Mouse (Mus musculus): Measurements from ENCODE around the gene Bsg. TPM values are rescaled to one million over a fixed set of nuclear protein-coding genes. Genes with fewer than 3 reads are reported as not detected.
"Not testable (repeated sequence)": the region's sequence is repeated elsewhere in the genome, so short reads cannot be mapped to it uniquely, and the experiment has no call there.

Gene Bsg
- polyA plus RNA-seq, 1 experiment from 2014 or later, result 1,041 TPM

DNA sequence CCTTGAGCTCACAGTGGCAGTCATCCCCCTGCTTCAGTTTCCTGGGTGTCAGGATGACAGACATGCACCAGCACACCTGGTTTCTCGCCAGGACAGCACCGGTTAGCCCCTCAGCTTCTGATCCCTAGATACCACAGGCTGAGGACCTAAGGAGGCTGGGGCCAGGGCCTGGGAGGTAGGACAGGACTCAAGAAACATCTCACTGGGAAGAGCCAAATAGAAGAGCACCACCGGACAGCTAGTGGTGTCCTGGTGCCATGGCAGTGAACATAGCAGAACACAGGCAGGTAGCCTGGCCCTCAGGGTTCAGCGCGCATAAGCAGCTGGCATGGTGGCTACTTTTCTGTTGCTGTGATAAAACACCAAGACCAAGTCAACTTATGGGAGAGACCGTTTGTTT is 5.8 kb upstream of the Bsg start:
- Histone ChIP-seq H3K9ac (ENCODE audit: low read length) (no peak overlapping the region), H3K9me3 (replicated peaks; ENCODE audit: control insufficient read depth, low read length) (no peaks in the 10 kb centered on the region), H3K4me1 (ENCODE audit: control insufficient read depth, insufficient read depth, low read length) (peaks cover 24% of the 10 kb centered on the region), H3K27me3 (ENCODE audit: control insufficient read depth, insufficient read depth, low read length) (no peaks in the 10 kb centered on the region), H3K4me3 (replicated peaks; ENCODE audit: low read length) (no peak overlapping the region), H3K4me2 (ENCODE audit: low read depth, low read length) (no peak overlapping the region), H3K36me3 (ENCODE audit: control insufficient read depth, insufficient read depth, low read length) (no peaks in the 10 kb centered on the region), H3K27ac (ENCODE audit: low read length) (no peak overlapping the region)
- ATAC-seq (ENCODE audit: insufficient read depth, low FRiP score), result no peak
- 89% methylated on average over 6 of the region's 6 CpGs for WGBS

DNA sequence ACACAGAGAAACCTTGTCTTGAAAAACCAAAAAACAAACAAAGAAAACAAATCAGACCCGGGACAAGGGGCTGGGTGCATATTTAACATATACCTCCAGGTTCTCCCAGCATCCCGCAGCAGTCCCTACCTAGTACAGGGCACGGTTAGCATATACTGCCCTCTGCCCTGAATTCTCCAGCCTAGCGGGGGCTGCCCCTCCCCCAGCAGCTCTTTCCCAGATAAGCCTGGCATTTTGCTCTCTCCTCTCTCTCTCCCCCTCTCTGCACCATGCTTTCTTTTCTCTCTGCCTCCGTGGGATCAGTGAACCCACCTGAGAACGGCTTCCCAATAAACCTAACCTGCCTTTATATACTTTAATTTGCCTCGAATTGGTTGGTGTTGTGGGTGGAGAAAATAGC is 3.6 kb upstream of the Bsg start:
- WGBS, result 24% methylated on average over 7 of the region's 7 CpGs
- H3K4me2 ChIP-seq (ENCODE audit: low read depth, low read length), result peak overlapping the region; percentile 16; the same call in 1 of the 2 replicates
- peaks cover 26% of the 10 kb centered on the region for H3K4me1 ChIP-seq (ENCODE audit: control insufficient read depth, insufficient read depth, low read length)
- H3K27ac ChIP-seq (ENCODE audit: low read length), result peak overlapping the region; percentile 78
- H3K36me3 ChIP-seq (ENCODE audit: control insufficient read depth, insufficient read depth, low read length), result no peaks in the 10 kb centered on the region
- H3K9me3 ChIP-seq (replicated peaks; ENCODE audit: control insufficient read depth, low read length), result no peaks in the 10 kb centered on the region
- H3K4me3 ChIP-seq (replicated peaks; ENCODE audit: low read length), result no peak overlapping the region
- H3K9ac ChIP-seq (ENCODE audit: low read length), result no peak overlapping the region; the same call in 1 of the 2 replicates
- no peak for ATAC-seq (ENCODE audit: insufficient read depth, low FRiP score)
- H3K27me3 ChIP-seq (ENCODE audit: control insufficient read depth, insufficient read depth, low read length), result no peaks in the 10 kb centered on the region

DNA sequence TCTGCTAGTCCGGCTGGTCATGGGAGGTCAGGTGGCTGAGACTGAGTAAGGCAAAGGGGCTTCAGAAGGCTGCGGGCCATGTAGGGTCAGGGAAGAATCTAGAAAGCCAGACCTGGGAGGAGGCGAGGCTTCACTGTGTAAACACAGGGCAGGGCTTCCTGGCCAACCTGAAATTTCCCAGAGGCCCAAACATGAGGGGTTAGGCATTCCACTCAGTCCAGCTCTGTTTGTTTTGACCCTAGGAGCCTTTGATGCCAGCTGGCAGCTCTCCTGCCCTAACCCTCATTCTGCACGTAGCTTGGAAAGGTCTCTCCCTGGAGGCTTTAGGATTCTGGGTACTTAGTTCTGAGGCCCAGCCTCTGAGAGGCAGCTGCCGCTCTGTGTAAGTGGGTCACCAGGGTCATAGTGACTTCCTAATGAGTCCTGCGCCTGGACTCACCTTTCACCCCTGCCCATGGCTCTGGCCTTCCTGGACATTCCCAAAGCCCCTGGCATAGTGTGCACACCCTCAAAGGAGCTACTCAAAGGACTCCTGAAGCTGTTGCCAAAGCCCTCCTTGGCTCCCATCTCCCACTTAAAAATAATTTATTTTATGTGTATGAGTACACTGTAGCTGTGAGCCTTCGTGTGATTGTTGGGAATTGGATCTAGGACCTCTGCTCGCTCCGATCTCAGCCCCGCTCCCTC is 2.7 kb upstream of the Bsg start:
- peak overlapping the region; percentile 16; the same call in 1 of the 2 replicates for H3K4me2 ChIP-seq (ENCODE audit: low read depth, low read length)
- ATAC-seq (ENCODE audit: insufficient read depth, low FRiP score), result peak; percentile 45; the same call in 1 of the 2 replicates

DNA sequence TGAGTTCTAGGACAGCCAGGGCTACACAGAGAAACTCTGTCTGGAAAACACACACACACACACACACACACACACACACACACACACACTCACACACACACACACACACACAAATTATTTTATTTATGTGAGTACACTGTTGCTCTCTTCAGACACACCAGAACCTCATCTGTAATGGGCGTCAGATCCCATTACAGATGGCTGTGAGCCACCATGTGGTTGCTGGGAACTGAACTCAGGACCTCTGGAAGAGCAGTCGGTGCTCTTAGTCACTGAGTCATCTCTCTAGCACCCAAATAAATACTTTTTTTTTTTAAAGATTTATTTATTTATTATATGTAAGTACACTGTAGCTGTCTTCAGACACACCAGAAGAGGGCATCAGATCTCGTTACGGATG is 1.3 kb upstream of the Bsg start:
- WGBS, result 81% methylated on average over 3 of the region's 4 CpGs
- peaks cover 37% of the 10 kb centered on the region for H3K4me1 ChIP-seq (ENCODE audit: control insufficient read depth, insufficient read depth, low read length)
- H3K27me3 ChIP-seq (ENCODE audit: control insufficient read depth, insufficient read depth, low read length); ATAC-seq (ENCODE audit: insufficient read depth, low FRiP score); H3K9ac ChIP-seq (ENCODE audit: low read length); H3K36me3 ChIP-seq (ENCODE audit: control insufficient read depth, insufficient read depth, low read length); H3K4me3 ChIP-seq (replicated peaks; ENCODE audit: low read length); H3K27ac ChIP-seq (ENCODE audit: low read length); H3K4me2 ChIP-seq (ENCODE audit: low read depth, low read length); H3K9me3 ChIP-seq (replicated peaks; ENCODE audit: control insufficient read depth, low read length): not testable (repeated sequence)

More for the DNA sequence above, 2.7 kb upstream of the Bsg start:
- Histone ChIP-seq H3K9ac (ENCODE audit: low read length) (peak overlapping the region; percentile 48; the same call in 1 of the 2 replicates), H3K9me3 (replicated peaks; ENCODE audit: control insufficient read depth, low read length) (no peaks in the 10 kb centered on the region), H3K36me3 (ENCODE audit: control insufficient read depth, insufficient read depth, low read length) (no peaks in the 10 kb centered on the region), H3K27me3 (ENCODE audit: control insufficient read depth, insufficient read depth, low read length) (no peaks in the 10 kb centered on the region), H3K4me3 (replicated peaks; ENCODE audit: low read length) (no peak overlapping the region), H3K27ac (ENCODE audit: low read length) (peak overlapping the region; percentile 87), H3K4me1 (ENCODE audit: control insufficient read depth, insufficient read depth, low read length) (peaks cover 31% of the 10 kb centered on the region)
- 37% methylated on average over 10 of the region's 10 CpGs for WGBS

DNA sequence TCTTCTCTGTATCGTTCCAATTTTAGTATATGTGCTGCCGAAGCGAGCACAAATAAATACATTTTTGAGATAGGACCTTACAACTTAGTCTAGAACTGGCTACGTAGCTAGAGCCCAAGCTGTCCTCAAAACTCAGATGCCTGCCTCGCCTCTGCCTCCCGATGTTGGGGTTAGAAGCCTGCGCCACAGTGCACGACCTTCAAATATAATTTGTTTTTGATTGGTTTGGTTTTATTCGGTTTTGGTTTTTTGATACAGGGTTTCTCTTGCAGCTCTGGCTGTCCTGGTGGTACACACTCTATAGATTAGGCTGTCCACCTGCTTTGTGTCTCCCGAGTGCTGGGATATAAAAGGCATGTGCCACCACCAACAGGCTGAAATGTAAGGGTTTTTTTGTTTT is 750 bp upstream of the Bsg start:
- peaks cover 35% of the 10 kb centered on the region for H3K4me1 ChIP-seq (ENCODE audit: control insufficient read depth, insufficient read depth, low read length)
- H3K27me3 ChIP-seq (ENCODE audit: control insufficient read depth, insufficient read depth, low read length), result no peaks in the 10 kb centered on the region
- peak overlapping the region; percentile 56 for H3K27ac ChIP-seq (ENCODE audit: low read length)
- H3K4me2 ChIP-seq (ENCODE audit: low read depth, low read length), result peak overlapping the region; percentile 56
- ATAC-seq (ENCODE audit: insufficient read depth, low FRiP score), result no peak
- H3K36me3 ChIP-seq (ENCODE audit: control insufficient read depth, insufficient read depth, low read length), result peaks cover 1% of the 10 kb centered on the region; the same call in 1 of the 2 replicates
- WGBS, result 73% methylated on average over 10 of the region's 10 CpGs
- no peaks in the 10 kb centered on the region for H3K9me3 ChIP-seq (replicated peaks; ENCODE audit: control insufficient read depth, low read length)
- peak overlapping the region; percentile 89 for H3K4me3 ChIP-seq (replicated peaks; ENCODE audit: low read length)
- peak overlapping the region; percentile 98 for H3K9ac ChIP-seq (ENCODE audit: low read length)

DNA sequence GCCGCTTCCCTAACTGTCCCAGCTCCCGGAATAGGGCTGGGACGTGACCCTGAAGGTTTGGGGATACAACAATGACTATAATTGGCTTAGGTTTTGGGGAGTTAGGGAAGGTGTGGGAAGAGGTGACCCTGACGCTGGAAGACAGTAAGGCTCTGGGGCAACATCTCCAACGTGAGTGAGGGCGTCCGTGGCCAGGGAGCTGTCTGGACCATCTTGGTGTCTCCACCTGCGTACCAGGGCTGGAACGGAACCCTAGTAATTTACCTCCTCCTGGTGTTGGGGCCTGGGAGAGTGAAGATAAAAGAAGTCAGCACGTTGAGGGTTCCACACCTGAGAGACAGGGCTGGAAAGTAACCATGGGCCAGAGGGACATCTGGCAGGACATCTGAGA is 674 bp downstream of the Bsg start:
- Histone ChIP-seq H3K4me3 (replicated peaks; ENCODE audit: low read length) (peak overlapping the region; percentile 89), H3K9me3 (replicated peaks; ENCODE audit: control insufficient read depth, low read length) (no peaks in the 10 kb centered on the region), H3K27ac (ENCODE audit: low read length) (peak overlapping the region; percentile 90), H3K27me3 (ENCODE audit: control insufficient read depth, insufficient read depth, low read length) (no peaks in the 10 kb centered on the region), H3K36me3 (ENCODE audit: control insufficient read depth, insufficient read depth, low read length) (peaks cover 13% of the 10 kb centered on the region), H3K4me2 (ENCODE audit: low read depth, low read length) (peak overlapping the region; percentile 91), H3K9ac (ENCODE audit: low read length) (peak overlapping the region; percentile 98), H3K4me1 (ENCODE audit: control insufficient read depth, insufficient read depth, low read length) (peaks cover 35% of the 10 kb centered on the region)
- WGBS, result 3% methylated on average over 10 of the region's 10 CpGs
- no peak for ATAC-seq (ENCODE audit: insufficient read depth, low FRiP score)

DNA sequence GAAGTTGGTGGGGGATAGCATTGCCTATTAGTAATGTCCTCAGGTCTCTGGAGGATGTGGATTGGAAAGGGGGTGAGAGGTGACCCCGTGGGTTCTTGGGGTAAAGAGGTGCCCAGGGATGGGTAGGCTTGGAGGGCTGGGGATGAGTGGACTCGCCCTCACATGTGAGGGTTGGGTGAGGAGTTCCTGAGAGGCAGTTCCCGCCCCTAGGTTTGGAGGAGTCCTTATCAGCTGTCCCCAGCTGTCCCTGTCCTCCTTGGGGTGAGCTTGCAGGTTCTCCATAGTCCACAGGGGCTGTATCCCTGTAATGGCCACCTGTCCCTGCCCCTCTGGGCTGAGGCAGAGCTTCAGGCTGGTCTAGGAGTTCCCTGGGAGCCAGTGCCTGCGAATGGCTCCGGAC is 1.7 kb downstream of the Bsg start:
- peak overlapping the region; percentile 98 for H3K9ac ChIP-seq (ENCODE audit: low read length)
- no peaks in the 10 kb centered on the region for H3K27me3 ChIP-seq (ENCODE audit: control insufficient read depth, insufficient read depth, low read length)
- no peaks in the 10 kb centered on the region for H3K9me3 ChIP-seq (replicated peaks; ENCODE audit: control insufficient read depth, low read length)
- H3K27ac ChIP-seq (ENCODE audit: low read length), result no peak overlapping the region
- WGBS, result 74% methylated on average over 5 of the region's 5 CpGs
- peaks cover 23% of the 10 kb centered on the region for H3K36me3 ChIP-seq (ENCODE audit: control insufficient read depth, insufficient read depth, low read length)
- no peak for ATAC-seq (ENCODE audit: insufficient read depth, low FRiP score)
- peak overlapping the region; percentile 91 for H3K4me2 ChIP-seq (ENCODE audit: low read depth, low read length)
- peak overlapping the region; percentile 89 for H3K4me3 ChIP-seq (replicated peaks; ENCODE audit: low read length)
- H3K4me1 ChIP-seq (ENCODE audit: control insufficient read depth, insufficient read depth, low read length), result peaks cover 35% of the 10 kb centered on the region

DNA sequence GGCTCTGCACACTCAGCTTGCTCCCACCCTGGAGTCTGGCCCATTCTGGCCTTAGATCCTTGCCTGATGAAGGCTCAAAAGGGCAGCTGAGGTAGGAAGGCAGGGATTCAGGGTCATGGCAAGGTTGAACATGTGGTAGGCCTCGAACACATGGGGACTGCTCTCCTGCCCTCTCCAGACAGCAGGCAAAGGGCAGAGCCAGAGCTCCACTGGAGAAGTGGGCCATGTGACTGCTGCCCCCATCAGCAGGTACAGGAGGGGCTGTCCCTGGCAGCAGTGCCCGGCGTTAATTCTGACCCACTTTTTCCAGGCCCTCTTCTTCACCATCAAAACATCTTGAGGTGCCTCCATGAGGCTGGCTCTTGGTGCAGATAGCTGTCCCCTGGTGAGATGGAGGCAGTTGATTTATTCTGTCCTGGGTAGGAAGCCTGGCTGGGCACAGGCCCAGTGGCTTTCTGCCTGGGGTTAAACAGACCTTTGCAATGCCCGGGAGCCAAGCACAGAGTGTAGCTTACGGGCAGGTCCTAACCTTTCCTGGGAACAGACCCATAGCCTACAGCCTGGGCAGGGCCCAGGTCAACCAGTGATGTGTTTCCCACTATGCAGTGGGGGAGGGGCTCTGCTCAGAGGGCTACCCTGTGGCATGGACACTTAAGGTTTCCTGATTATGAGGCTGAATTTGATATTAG is 2.3 kb downstream of the Bsg start:
- ATAC-seq (ENCODE audit: insufficient read depth, low FRiP score), result no peak
- H3K9ac ChIP-seq (ENCODE audit: low read length), result peak overlapping the region; percentile 98
- peak overlapping the region; percentile 89 for H3K4me3 ChIP-seq (replicated peaks; ENCODE audit: low read length)
- no peaks in the 10 kb centered on the region for H3K9me3 ChIP-seq (replicated peaks; ENCODE audit: control insufficient read depth, low read length)
- H3K36me3 ChIP-seq (ENCODE audit: control insufficient read depth, insufficient read depth, low read length), result peaks cover 28% of the 10 kb centered on the region
- H3K4me2 ChIP-seq (ENCODE audit: low read depth, low read length), result peak overlapping the region; percentile 91
- H3K27me3 ChIP-seq (ENCODE audit: control insufficient read depth, insufficient read depth, low read length), result no peaks in the 10 kb centered on the region
- 74% methylated on average over 5 of the region's 5 CpGs for WGBS
- no peak overlapping the region for H3K27ac ChIP-seq (ENCODE audit: low read length)
- peaks cover 31% of the 10 kb centered on the region for H3K4me1 ChIP-seq (ENCODE audit: control insufficient read depth, insufficient read depth, low read length)

DNA sequence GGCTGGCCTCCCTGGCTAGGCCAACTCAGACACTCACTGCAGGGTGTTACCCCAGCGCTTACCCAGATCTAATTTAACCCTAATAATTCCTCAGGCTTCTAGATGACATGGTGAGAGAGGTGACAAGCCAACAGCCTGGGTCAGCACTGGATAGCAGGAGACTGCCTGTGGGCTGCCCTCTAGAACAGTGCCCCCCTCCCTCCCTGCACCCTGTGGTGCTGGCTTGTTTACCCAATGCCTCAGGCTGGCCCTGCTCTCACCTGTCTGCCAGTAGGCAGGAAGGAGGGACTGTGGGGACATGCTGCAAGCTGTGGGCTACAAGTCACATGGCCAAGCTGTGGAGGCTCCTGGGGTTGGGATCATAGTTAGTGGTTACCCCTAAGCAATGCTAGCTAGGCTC is 2.9 kb downstream of the Bsg start:
- ATAC-seq (ENCODE audit: insufficient read depth, low FRiP score), result no peak
- Histone ChIP-seq H3K9ac (ENCODE audit: low read length) (no peak overlapping the region; the same call in 1 of the 2 replicates), H3K27me3 (ENCODE audit: control insufficient read depth, insufficient read depth, low read length) (no peaks in the 10 kb centered on the region), H3K4me2 (ENCODE audit: low read depth, low read length) (peak overlapping the region; percentile 91), H3K9me3 (replicated peaks; ENCODE audit: control insufficient read depth, low read length) (no peaks in the 10 kb centered on the region), H3K4me3 (replicated peaks; ENCODE audit: low read length) (no peak overlapping the region), H3K4me1 (ENCODE audit: control insufficient read depth, insufficient read depth, low read length) (peaks cover 24% of the 10 kb centered on the region), H3K27ac (ENCODE audit: low read length) (no peak overlapping the region), H3K36me3 (ENCODE audit: control insufficient read depth, insufficient read depth, low read length) (peaks cover 34% of the 10 kb centered on the region)
- WGBS, result 65% methylated on average over 1 of the region's 1 CpGs
